Mouse (Mus musculus) frontal cortex, adult (tissue): Measurements from ENCODE around the gene Eif4a3.

Source experiments
- ATAC-seq: cut with Nextera tagmentation; 2 replicates; pipeline ENCODE4 v1.9.2; 2017; ENCODE audit warnings: mild to moderate bottlenecking, moderate library complexity, mixed read lengths; ENCODE audit not compliant: low TSS enrichment

Gene Eif4a3

GRCm38 (mm10) chr11:119299391-119300245 lies at the start of gene Eif4a3:
Eif4a3 (minus strand) TSS chr11:119300089.
- peak; percentile 98 for ATAC-seq

- no peak for ATAC-seq
These were observed 47.2 kb upstream of the Eif4a3 start for GRCm38 (mm10) chr11:119347125-119347524.

GRCm38 (mm10) chr11:119344865-119345264 lies 45.0 kb upstream of the Eif4a3 start:
- ATAC-seq = no peak

- ATAC-seq = no peak
These were observed 44.3 kb upstream of the Eif4a3 start for GRCm38 (mm10) chr11:119344178-119344577.

GRCm38 (mm10) chr11:119339637-119340036 lies 39.7 kb upstream of the Eif4a3 start:
- peak; percentile 57; the same call in 1 of the 2 replicates for ATAC-seq

- no peak for ATAC-seq
These were observed 39.3 kb upstream of the Eif4a3 start for GRCm38 (mm10) chr11:119339179-119339578.

GRCm38 (mm10) chr11:119338271-119339059 lies 38.6 kb upstream of the Eif4a3 start:
- no peak for ATAC-seq

GRCm38 (mm10) chr11:119331970-119332369 lies 32.1 kb upstream of the Eif4a3 start:
- no peak for ATAC-seq

- ATAC-seq = peak; percentile 50; the same call in 1 of the 2 replicates
These were observed 30.7 kb upstream of the Eif4a3 start for GRCm38 (mm10) chr11:119330592-119330991.

GRCm38 (mm10) chr11:119325068-119325467 lies 25.2 kb upstream of the Eif4a3 start:
- ATAC-seq = no peak

- no peak for ATAC-seq
These were observed 22.6 kb upstream of the Eif4a3 start for GRCm38 (mm10) chr11:119322521-119322920.

GRCm38 (mm10) chr11:119316720-119317119 lies 16.8 kb upstream of the Eif4a3 start:
- ATAC-seq = no peak

- ATAC-seq = no peak
These were observed 14.5 kb upstream of the Eif4a3 start for GRCm38 (mm10) chr11:119314252-119314936.

GRCm38 (mm10) chr11:119310621-119311020 lies 10.7 kb upstream of the Eif4a3 start:
- ATAC-seq = no peak

- no peak for ATAC-seq
These were observed 8.0 kb upstream of the Eif4a3 start for GRCm38 (mm10) chr11:119307916-119308315.

- no peak for ATAC-seq
These were observed 7.7 kb upstream of the Eif4a3 start, which contains the start of gene Card14 for GRCm38 (mm10) chr11:119307658-119307867. Card14 (plus strand) TSS chr11:119307768.

GRCm38 (mm10) chr11:119306762-119307657 lies 7.1 kb upstream of the Eif4a3 start:
- no peak for ATAC-seq

GRCm38 (mm10) chr11:119304904-119305712 lies 5.2 kb upstream of the Eif4a3 start:
- ATAC-seq = peak; percentile 50; the same call in 1 of the 2 replicates

- no peak for ATAC-seq
These were observed 1.1 kb upstream of the Eif4a3 start for GRCm38 (mm10) chr11:119300986-119301385.

GRCm38 (mm10) chr11:119300246-119300935 lies 502 bp upstream of the Eif4a3 start:
- ATAC-seq = no peak; the same call in 1 of the 2 replicates
